Comparison of ENCODE assay signal across 7 mouse cellular contexts in the genomic region with DNA sequence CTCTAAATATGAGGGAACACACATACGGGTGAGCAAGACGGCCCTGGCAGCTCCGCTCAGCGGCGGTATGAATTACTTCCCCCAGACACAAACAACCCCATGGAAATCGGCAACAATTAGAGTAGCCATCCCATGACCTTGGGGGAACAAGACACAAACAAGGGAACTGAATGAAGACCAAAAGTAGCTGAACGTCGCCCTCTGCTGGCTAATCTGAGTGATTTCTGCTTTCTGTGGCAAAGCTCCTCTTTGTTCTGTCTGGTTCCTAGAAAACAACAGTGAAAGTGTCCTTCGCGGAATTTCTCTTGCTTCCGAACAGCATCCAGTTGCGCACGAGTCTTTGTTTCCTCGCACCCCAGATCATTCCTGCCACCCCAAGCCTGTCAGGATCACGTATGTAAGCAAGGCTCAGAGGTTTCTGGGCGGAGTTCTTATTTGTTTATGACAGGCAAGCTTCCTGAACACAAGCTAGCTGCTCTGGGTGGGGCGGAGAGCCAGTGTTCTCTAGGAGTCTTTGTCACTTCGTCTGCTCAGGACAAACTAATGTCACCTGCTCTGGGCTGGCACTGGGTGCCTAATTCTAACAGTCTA. TPM values are rescaled to one million over a fixed set of nuclear protein-coding genes. Genes with fewer than 3 reads are reported as not detected.
A peak's percentile ranks its signal among the peaks of the same experiment; 100 is the strongest.
DNase-seq lines count a peak whose midpoint lies in the region; ATAC-seq lines count a peak whose summit lies in the region.

A gene (plus strand): TSS at position 216 of the 591 bp plus-strand sequence.

- DNase-seq in WW6 (ENCODE audit: low read depth, low spot score), result peak; percentile 66
- DNase-seq in cerebellum, adult 9-10 months, result peak; percentile 55
- DNase-seq in forelimb bud, embryonic 11.5 days (ENCODE audit: low read depth, low spot score), result peak; percentile 92
- DNase-seq in left cerebral cortex, adult 8-10 months (ENCODE audit: low spot score in 2 of 2), result no peak
- peak; percentile 71 to 74 for DNase-seq in right cerebral cortex, adult 2 months (ENCODE audit: low spot score in 2 of 2)

- peaks cover 60% of the 10 kb centered on the region for H3K4me1 ChIP-seq in hindbrain, embryonic 13.5 days (replicated peaks)

- WGBS in hindbrain, embryonic 13.5 days, result 4% methylated on average over 18 of the region's 18 CpGs

- H3K9ac ChIP-seq in hindbrain, embryonic 13.5 days, result peak within 1 kb of the TSS; percentile 80

- H3K27me3 ChIP-seq in hindbrain, embryonic 13.5 days, result no peaks in the 10 kb centered on the region

- ATAC-seq in hindbrain, embryonic 13.5 days (ENCODE audit: low FRiP score), result peak; percentile 69
- peak; percentile 47 for ATAC-seq in megakaryocyte, adult 5-6 weeks (ENCODE audit: poor library complexity, severe bottlenecking)

- peak within 1 kb of the TSS; percentile 92 for H3K27ac ChIP-seq in hindbrain, embryonic 13.5 days

- H3K4me3 ChIP-seq in hindbrain, embryonic 13.5 days, result peak within 1 kb of the TSS; percentile 46

- peak within 1 kb of the TSS; percentile 66 for H3K4me2 ChIP-seq in hindbrain, embryonic 13.5 days

- H3K36me3 ChIP-seq in hindbrain, embryonic 13.5 days, result peaks cover 9% of the 10 kb centered on the region

- H3K9me3 ChIP-seq in hindbrain, embryonic 13.5 days, result no peaks in the 10 kb centered on the region

RNA-seq across cellular contexts. Expression of the gene that starts here (rescaled TPM):
- 53.7 and 53.8 TPM in 2 replicates for polyA plus RNA-seq in hindbrain, embryonic 13.5 days (2015; fragmentation: Nextera tagmentation; extraction: Ambion mirVana)
- total RNA-seq in left cerebral cortex, adult 8-10 months (2022), result 10 to 100 TPM in 3 of 4 experiments, 1 to 10 TPM in 1; 10.0 to 12.9 (median 10.9) TPM
- 50.2 and 54.4 TPM in 2 replicates for total RNA-seq in megakaryocyte, adult 5-6 weeks (2015)
- 60.5 and 74.1 TPM in 2 replicates for total RNA-seq in megakaryocyte, adult 5-6 weeks (2017)

Comparison
In these comparisons a context has a peak if more than half of its experiments do, and no peak if none do; other contexts are left out.
1. DNase-seq: peak in WW6 (single experiment), cerebellum, adult 9-10 months (single experiment), forelimb bud, embryonic 11.5 days (single experiment) and right cerebral cortex, adult 2 months (2 of 2); none in left cerebral cortex, adult 8-10 months (0 of 2).